Mouse (Mus musculus): ENCODE measurements around the gene Zbtb22.

Zbtb22 gene

DNA sequence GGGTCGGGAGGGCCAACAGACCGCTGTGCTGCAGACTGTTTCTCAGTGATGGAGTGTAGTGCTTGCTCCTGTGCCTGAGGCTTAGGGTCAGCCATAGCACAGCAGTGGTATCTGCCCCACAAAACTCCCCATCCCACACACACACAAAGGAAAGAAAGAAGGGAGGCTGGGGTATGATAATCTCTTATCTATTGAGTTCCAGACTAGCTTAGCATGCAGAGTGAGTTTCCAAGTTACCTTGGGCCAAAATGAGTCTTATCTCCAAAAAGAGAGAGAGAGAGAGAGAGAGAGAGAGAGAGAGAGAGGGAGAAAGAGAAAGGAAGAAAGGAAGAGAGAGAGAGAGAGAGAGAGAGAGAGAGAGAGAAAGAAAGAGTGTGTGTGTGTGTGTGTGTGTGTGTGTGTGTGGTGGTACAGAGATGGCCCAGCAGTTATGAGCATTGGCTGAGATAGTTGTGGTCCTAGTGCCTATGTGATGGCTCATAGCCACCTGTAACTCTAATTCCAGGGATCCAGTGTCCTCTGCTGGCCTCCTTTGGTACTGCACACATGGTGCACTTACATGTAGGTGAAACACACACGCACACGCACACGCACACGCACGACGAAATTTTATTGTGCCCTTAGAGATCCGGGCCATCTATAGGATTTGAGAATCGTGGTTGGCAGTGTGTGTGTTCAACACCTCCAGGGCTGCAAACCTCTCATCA, 9.0 kb downstream of the Zbtb22 start:
- peak; percentile 77 to 78 for DNase-seq

DNA sequence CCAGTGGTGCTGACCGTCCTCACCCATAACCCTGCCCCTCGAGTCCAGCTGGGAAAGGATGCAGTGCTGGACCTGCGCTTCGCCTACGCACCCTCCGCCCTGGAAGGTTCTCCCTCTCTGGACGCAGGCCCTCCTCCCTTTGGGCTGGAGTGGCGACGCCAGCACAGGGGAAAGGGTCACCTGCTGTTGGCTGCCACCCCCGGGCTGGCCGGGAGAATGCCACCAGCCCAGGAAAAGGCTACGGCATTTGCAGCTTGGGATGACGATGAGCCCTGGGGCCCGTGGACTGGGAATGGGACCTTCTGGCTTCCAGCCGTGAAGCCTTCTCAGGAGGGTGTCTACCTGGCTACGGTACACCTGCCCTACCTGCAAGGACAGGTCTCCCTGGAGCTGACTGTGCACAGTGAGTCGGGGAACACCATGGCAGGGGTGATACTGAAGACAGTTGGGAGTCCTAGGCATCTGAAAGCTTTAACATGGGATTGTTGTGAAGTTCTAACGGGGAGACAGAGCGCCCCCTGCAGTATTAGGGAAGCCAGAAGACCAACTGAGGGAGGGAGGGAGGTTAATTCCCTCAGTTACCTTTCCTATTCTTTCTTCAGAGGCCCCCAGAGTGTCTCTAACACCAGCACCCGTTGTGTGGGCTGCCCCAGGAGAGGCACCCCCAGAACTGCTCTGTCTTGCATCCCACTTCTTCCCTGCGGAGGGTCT, 9.9 kb downstream of the Zbtb22 start:
- DNase-seq: no peak

DNA sequence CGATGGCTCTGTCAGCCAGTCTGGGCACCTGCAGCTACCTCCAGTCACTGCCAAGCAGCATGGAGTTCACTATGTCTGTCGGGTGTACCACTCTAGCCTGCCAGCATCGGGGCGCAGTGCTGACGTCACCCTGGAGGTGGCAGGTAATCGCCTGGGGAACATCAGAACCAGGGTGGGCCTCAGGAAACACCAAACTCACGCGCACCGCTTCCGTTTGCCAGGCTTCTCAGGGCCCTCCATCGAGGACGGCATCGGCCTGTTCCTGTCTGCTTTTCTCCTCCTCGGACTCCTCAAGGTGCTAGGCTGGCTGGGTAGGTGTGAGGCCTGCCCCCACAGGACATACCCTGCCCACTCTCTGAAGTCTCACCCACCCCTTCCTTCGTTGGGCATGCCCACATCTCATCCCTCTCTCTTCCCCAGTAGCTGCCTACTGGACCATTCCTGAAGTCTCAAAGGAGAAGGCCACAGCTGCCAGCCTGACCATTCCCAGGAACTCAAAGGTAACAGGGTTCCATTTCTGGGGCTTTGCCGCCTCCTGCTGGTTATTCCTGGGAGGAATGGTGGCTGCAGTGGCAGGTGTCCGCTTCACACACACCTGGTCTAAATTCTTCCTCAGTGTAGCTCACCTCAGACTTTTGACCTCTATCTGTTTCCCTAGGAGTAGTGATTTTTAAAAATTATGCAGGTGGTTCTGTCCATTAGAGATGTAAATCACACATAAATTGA, 10.7 kb downstream of the Zbtb22 start:
- peak; percentile 70 to 73 for DNase-seq

DNA sequence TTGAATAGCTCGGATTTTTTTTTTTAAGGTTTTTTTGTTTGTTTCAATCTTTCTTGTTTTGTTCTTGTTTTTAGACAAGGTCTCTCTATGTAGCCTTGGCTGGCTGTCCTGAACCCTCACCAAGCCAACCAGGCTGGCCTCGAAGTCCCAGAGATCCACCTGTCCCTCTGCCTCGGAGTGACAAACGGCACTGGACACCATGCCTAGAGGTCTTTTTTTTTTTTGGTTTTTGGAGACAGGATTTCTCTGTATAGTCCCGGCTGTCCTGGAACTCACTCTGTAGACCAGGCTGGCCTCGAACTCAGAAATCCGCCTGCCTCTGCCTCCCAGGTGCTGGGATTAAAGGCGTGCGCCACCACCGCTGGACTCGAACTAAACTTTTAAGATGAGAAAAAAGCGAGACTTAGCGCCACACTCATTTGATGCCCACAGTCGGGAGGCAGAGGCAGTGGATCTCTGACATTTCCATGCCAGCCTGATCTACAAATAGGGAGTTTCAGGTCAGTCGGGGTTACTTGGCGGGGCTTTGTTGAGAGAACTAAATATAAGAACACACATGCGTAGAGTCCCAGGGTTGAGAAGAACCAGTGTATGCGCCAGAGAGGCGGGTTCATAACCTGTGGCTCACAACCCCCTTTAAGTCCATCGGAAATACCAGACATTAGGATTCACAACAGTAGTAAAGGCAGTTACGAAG, 12.7 kb downstream of the Zbtb22 start:
- no peak for DNase-seq

DNA sequence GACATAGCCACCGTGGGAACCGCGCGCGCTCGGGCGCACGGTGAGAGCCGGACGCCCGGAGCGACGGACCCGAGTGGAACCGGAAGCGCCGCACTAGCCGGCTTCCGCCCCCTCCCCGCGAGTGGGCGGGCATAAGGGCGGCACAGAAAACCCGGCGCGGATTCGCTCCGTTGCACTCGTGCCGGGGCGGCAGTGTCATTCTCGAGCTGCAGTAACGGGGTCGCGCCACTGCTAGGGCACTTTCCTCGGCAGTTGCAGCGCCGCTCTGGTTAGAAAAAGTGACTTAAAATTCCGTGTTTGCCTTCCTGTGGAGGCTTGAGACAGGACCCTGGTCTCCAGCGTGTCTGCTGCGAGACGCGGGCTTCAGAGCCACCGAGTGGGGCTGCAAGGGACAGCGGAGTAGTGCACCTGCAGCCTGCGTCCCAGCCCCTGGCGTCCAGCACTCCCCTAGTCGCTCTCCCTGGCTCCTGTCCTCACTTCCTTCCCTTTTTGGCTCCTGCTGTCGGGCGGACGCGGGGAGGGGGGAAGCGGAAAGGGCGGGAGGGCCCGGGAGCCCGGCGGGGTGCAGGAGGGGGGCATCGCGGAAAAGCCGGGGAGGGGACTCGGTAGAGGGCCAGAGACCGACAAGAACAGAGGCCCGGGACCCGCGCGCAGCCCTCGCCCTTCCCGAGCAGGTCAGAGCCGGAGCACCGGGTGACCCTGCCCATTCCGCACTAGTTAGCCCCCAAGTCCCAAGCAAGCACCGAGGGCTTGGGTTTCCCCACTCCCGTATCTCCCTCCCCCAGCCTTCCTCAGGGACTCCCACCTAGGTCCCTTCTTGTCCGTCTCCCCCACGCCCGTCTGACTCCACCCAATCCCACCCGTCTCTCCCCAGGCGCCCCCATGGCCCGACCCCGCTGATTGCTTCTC, 13.9 kb downstream of the Zbtb22 start, which contains the start of gene Rgl2:
Rgl2 (plus strand) TSS at position 173 of the 909 bp plus-strand sequence.
- peak; percentile 96 to 97 for DNase-seq

DNA sequence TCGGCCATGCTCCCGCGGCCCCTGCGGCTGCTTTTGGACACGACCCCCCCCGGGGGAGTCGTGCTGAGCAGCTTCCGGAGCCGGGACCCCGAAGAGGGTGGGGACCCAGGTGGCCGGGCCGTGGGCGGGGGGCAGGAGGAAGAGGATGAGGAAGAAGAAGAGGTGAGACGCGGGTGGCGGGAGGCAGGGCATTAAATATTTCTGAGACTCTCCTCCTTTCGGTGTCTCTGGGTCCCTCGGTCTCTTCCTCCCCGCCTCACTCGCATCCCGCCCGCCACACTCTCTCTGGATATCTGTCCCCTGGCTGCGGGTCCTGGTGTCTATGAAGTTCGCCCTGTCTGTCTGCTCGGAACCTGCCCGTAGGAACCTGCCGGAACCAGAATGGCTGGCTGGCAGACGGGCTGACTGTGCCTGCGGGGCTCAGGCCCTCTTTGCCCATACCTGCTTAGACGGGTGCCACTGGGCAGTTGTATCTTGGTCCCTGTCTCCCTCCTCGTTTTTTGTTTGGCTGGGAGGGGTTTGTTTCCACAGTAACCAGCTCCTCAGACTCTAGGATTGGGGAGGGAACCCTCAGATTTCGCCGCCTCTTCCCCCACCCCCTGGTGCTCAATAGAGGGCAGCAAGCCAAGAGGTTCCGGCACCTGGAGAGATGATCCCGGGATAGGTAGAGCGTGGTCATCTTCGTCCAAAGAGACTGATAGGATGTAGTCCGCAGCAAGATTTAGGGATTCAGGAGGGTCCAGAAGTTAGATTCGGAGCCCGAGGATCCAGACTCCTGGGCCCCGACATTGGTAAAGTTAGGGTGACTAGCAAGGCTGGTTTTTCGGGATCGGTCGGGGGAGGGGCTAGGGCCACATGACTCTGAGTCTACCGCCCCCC, 14.8 kb downstream of the Zbtb22 start:
- DNase-seq: peak; percentile 59 to 69

DNA sequence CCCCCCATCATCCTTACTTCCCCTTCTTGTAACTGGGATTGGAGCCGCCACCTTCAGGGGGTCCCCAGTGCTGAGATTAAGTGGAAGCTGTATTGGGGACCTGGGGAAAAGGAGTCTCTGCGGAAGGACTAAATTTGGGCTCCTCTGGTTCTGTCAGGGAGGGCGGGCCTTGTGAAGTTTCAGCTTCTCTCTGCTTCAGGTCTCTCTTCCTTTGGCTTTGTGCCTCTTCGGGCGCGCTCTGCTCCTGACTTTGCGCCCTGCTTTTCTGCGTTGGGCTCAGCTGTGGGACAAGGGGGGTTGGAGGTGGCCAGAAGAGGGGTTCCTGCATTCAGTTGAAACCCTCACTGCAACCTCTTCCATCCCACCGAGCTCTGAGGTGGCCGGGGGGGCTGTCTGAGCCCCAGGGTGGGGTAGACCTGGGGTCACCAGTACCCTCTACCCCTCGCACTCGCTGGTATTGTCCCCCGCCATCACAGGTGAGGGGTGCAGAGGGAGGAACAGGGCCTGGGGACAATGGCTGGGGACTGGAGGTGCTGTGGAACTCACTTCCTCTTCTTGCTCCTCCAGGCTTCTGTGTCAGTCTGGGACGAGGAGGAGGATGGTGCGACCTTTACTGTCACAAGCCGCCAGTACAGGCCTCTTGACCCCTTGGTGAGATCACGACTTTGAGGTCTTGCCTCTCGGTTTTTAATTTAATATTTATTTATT, 15.6 kb downstream of the Zbtb22 start:
- no peak for DNase-seq

DNA sequence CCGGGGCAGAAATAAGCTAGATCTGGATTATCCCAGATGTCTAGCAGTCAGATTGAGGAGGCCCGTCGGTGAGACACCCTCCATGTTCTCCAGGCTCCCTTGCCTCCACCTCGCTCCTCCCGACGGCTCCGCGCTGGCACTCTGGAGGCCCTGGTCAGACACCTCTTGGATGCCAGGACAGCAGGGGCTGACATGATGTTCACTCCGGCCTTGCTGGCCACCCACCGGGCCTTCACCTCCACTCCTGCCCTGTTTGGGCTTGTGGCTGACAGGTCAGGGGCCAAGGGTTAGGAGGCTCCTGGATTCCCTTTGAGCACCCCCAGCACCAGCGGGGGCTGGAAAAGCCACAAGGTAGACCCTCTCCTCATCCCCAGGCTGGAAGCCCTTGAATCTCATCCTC, 16.2 kb downstream of the Zbtb22 start:
- no peak for DNase-seq

DNA sequence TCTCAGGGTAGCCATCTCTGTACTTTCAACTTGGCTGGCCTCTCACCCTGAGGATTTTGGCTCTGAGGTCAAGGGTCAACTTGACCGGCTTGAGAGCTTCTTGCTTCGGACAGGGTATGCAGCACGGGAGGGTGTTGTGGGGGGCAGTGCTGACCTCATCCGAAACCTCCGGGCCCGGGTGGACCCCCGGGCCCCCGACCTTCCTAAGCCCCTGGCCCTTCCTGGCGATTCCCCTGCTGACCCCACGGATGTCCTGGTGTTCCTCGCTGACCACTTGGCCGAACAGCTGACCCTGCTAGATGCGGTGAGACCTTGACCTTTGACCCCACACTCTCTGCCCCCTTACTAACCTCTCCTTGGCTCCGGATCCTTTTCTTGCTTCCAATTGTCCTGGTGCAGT, 16.7 kb downstream of the Zbtb22 start:
- DNase-seq: no peak

DNA sequence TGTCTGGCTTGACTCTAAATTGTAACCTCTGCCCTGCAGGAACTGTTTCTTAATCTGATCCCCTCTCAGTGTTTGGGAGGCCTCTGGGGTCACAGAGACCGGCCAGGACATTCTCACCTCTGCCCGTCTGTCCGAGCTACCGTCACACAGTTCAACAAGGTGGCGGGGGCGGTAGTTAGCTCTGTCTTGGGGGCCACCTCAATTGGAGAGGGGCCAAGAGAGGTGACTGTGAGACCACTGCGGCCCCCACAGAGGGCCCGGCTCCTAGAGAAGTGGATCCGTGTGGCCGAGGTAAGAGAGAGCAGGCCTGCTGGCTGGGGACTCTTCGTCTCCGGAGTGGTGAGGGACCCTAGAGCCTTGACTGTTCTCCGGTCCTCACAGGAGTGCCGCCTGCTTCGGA, 17.3 kb downstream of the Zbtb22 start:
- DNase-seq: no peak

DNA sequence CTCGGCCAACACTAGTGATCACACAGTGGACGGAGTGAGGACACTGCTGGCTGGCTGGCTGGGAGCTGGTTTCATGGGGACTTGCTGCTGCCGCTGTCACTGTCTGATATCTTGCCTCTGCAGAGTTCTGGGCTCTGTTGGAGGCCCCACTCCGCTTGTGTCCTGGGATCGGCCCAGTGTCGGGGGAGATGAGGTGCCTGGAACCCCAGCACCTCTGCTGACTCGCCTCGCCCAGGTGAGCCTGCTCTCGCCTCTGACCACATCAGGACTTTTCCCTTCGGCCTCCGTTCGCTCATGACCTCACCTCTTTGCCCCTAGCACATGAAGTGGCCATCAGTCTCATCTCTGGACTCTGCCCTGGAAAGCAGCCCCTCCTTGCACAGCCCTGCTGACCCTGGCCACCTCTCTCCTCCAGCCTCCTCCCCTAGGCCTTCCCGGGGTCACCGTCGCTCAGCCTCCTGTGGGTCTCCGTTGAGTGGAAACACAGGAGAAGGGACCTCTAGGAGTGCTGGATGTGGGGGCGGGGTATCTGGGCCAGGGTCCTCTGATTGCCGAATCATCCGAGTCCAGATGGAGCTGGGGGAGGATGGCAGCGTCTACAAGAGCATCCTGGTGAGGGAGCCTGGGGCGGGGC, 19.8 kb downstream of the Zbtb22 start:
- no peak for DNase-seq

DNA sequence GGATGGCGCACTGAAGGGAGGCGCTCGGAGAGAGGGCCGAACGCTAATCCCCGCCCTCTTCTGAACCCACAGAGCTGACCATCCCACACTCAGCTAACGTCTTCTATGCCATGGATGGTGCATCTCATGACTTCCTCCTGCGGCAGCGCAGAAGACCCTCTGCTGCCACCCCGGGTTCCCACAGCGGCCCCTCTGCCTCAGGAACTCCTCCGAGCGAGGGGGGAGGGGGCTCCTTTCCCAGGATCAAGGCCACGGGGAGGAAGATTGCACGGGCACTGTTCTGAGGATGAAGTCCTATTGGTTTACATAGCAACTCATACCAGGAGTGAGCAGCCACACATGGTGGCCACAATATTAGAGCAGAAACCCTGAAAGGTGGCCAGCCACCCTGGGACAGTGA, 21.3 kb downstream of the Zbtb22 start:
- DNase-seq: no peak

DNA sequence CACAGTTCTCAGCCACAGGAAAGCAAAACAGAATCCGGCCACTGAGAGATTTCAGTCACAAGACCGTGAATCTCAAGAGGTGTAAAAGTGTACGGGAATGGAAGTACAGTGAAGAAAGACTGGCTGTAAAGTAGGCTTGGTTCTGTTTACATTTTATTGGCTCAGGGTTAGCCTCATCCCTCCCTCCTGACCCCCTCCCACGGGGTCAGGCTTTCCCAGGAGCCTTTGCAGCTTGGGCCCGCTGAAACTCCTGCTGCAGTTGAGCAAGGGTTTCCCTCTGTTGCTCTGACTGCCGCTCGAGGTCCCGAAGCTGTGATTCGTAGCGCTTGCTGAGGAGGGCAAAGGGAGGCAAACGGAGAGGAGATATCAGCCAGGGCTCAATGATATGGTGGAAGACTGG, 23.1 kb downstream of the Zbtb22 start:
- DNase-seq: peak in 1 of 2 experiments; percentile 31

DNA sequence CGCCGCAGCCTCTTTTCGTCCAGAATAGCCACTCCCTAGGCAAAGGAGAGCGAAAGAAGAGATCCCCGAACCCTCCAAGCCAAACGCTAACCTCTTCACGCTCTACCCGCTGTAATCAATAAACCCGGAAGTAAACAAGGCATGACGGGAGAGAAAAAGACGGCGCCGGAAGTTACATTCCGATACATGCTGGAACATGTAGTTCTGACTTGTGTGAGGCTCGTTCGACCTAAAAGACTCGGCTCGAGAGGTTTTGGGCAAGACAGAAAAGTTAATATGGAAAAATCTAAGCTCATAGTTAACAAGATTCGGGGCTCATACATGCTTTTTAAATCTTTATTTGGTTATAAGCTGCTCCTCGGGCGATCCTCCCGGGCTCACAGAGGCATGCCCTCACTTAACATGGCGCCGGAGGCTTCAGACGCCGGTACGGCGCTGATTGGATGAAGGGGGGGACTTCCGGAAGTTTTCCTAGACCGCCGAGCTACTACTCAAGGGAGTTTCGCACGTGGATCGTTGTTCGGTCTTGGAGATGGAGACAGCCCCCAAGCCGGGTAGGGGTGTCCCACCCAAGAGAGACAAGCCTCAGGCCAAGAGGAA, 24.6 kb downstream of the Zbtb22 start, which contains the start of the genes Pfdn6 and Wdr46:
Pfdn6 (minus strand) TSS at position 138 of the 600 bp plus-strand sequence.
Wdr46 (plus strand) TSS at position 455 of the 600 bp plus-strand sequence.
- peak; percentile 92 to 93 for DNase-seq

DNA sequence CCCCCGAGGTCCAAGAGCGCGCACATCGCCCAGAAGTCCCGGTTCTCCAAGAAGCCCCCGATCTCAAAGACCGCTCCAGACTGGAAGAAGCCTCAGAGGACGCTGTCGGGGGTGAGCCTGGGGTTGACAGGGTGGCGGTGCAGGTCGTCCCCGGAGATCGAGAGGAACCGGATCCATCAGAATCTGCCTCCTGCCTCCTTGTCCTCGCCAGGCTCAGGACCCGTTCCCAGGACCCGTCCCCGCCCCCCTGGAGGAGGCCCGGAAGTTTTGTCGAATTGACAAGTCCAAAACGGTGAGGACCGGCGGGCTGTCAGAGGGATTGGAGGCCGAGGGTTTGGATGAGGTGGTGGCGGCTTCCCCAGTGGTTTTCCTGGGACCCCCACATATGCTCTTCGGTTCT, 25.3 kb downstream of the Zbtb22 start:
- DNase-seq: peak; percentile 55 to 64

DNA sequence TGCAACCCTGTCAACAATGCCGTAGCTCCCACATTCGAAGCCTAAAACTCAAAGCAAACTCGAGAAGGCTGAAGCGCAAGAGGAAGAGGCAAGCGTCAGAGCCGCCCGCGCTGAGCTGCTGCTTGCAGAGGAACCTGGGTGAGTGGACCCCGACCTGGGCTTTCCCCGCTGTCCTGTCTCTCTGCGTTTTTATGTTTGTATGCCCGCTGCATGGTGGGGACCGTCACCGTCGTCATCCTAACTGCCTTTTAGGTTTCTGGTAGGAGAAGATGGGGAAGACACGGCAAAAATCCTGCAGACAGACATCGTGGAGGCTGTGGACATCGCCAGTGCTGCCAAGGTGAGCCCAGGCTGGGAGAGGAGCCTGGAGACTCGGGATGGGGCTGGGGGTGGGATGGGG, 25.7 kb downstream of the Zbtb22 start:
- no peak for DNase-seq

DNA sequence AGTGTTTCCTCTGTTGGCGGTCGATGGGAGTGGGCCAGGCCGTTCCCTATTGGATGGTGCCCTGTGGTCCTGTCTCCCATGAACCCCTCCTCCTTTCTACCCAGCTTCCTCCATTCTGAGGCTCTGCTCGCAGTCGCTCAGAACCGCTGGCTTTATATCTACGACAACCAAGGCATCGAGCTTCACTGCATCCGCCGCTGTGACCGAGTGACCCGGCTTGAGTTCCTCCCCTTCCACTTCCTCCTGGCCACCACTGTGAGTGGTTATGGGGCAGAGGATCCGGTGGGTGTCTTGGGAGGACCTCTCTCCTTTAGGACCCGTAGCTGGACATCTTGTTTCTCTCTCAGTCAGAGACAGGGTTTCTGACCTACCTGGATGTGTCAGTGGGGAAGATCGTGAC, 27.8 kb downstream of the Zbtb22 start:
- no peak for DNase-seq

DNA sequence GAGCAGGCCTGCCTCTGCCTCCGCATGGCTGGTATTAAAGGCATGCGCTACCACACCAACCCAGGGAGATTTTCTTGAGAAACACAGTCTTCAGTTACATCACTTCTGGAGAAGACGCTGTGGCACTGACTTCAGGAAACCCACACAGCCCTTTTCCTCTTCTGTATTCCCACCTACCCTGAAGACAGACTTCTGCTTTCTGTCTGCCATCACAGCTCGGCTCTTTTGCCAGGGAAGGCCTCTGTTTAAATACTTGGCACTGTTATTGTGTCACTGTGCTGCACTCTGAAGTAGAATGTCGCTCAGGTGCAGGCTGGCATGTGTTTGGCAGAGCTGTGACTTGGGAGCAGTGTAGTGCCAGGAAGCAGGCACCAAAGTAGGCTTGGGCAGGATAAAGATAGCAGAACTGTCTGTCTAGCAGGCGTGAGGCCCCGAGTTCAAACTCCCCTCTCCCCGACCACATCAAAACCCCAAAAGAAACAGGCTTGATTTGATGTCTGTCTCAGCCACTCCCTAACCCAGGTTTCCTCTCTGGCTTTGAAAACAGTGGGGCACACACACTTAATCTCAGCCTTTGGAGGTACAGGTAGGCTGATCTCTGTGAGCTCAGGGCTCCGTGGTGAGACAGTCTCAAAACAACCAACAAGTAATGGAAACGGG, 31.9 kb downstream of the Zbtb22 start:
- no peak for DNase-seq

All from kidney, postnatal 4 days (tissue).